Mouse (Mus musculus) lung, adult 2 months (tissue): ENCODE data around the gene Gm20931. TPM values are rescaled to one million over a fixed set of nuclear protein-coding genes. Genes with fewer than 3 reads are reported as not detected.
"Not testable (repeated sequence)": the region's sequence is repeated elsewhere in the genome, so short reads cannot be mapped to it uniquely, and the experiment has no call there.

ENCODE experiments used
- DNase-seq: peaks from one replicate; pipeline ENCODE4 v3.0.0; 2022
- H3K4me1 ChIP-seq: fragments of 200-500 bp; 2 replicates; pipeline ENCODE4 v1.6.1; 2011; ENCODE audit warnings: low read length; ENCODE audit not compliant: control insufficient read depth, insufficient read depth
- H3K4me3 ChIP-seq: fragments of 200-500 bp; replicated peaks from 2 replicates; pipeline ENCODE3; 2011; ENCODE audit warnings: low read depth, mild to moderate bottlenecking, control low read depth, low read length; ENCODE audit errors: extremely low read depth
- WGBS: fragments of 180-500 bp; shearing (Covaris S2); methylation state at CpG from one replicate; pipeline ENCODE4 v1.1.7; 2018; 5-methylcytosine and 5-hydroxymethylcytosine counted together
- polyA plus RNA-seq: library from polyadenylated mRNA; depleted of rRNA; stranded (reverse); fragments of >200 nt; gene quantifications from 2 replicates; pipeline ENCODE4 v1.2.3, GENCODE M21; 2012; rRNA removed

Gene Gm20931
- not detected in 2 replicates for polyA plus RNA-seq

DNA sequence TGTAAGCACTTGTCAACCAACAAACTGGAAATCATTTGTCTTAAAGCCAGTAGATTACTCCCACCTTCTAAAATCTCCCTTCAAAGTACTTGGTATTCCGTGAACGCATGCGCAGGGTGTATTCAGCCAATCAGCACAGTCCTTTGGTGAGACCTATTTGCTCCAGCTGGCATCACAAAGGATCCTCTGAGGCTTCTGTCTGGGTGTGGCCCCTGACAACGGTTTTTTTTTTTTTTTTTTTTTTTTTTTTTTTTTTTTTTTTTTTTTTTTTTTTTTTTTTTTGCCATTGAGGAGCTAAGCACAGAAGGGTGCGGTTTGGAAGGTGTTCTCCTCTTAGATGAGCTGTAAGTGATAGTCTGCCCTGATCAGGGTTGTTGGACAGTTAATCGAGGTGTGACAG lies at the start of gene Gm20931:
Gene Gm20931, plus strand, starts transcription at position 301 of the 400 bp plus-strand sequence.
- not testable (repeated sequence) for DNase-seq, H3K4me1 ChIP-seq, H3K4me3 ChIP-seq
- WGBS, result no CpG with 5 or more reads among the region's 6 CpGs
